Mouse (Mus musculus) midbrain, embryonic 15.5 days (tissue): ENCODE results near the gene Hcls1. TPM values are rescaled to one million over a fixed set of nuclear protein-coding genes. Genes with fewer than 3 reads are reported as not detected.

Experiments
- ATAC-seq: fragments of 200-750 bp; cut with Nextera tagmentation; replicated peaks from 2 replicates; pipeline ENCODE4 v1.8.0; 2017; ENCODE audit warnings: moderate TSS enrichment
- H3K27ac ChIP-seq: fragments of 300-500 bp; sonication (generic); 2 replicates; pipeline ENCODE4 v1.5.1; 2015; ENCODE audit warnings: mild to moderate bottlenecking, inconsistent platforms
- H3K27me3 ChIP-seq: fragments of 300-500 bp; sonication (generic); replicated peaks from 2 replicates; pipeline ENCODE4 v1.6.1; 2015; ENCODE audit warnings: inconsistent platforms
- H3K36me3 ChIP-seq: fragments of 300-500 bp; sonication (generic); replicated peaks from 2 replicates; pipeline ENCODE4 v1.6.1; 2015; ENCODE audit warnings: inconsistent platforms
- H3K4me1 ChIP-seq: fragments of 300-500 bp; sonication (generic); 2 replicates; pipeline ENCODE4 v1.6.1; 2015; ENCODE audit warnings: inconsistent platforms
- H3K4me2 ChIP-seq: fragments of 300-500 bp; sonication (generic); 2 replicates; pipeline ENCODE4 v1.6.1; 2015; ENCODE audit warnings: inconsistent platforms, mild to moderate bottlenecking, moderate library complexity
- H3K4me3 ChIP-seq: fragments of 300-500 bp; sonication (generic); 2 replicates; pipeline ENCODE4 v1.5.1; 2015; ENCODE audit warnings: mild to moderate bottlenecking, inconsistent platforms
- H3K9ac ChIP-seq: fragments of 300-500 bp; sonication (generic); 2 replicates; pipeline ENCODE4 v1.6.1; 2015; ENCODE audit warnings: mild to moderate bottlenecking, inconsistent platforms
- H3K9me3 ChIP-seq: fragments of 300-500 bp; sonication (generic); 2 replicates; pipeline ENCODE4 v1.6.1; 2016; ENCODE audit warnings: inconsistent platforms
- WGBS: fragments of 180-500 bp; shearing (Covaris S2); methylation state at CpG from one replicate; pipeline ENCODE4 v1.1.7; 2015; ENCODE audit warnings: mixed read lengths; 5-methylcytosine and 5-hydroxymethylcytosine counted together
- polyA plus RNA-seq: library from polyadenylated mRNA; unstranded; fragments of >200 nt; fragmentation: Nextera tagmentation; extraction: Ambion mirVana; gene quantifications from 2 replicates; pipeline ENCODE4 v1.2.1, GENCODE M21; 2015

The Hcls1 gene
- polyA plus RNA-seq, 1 experiment from 2014 or later: 2.1 TPM

DNA sequence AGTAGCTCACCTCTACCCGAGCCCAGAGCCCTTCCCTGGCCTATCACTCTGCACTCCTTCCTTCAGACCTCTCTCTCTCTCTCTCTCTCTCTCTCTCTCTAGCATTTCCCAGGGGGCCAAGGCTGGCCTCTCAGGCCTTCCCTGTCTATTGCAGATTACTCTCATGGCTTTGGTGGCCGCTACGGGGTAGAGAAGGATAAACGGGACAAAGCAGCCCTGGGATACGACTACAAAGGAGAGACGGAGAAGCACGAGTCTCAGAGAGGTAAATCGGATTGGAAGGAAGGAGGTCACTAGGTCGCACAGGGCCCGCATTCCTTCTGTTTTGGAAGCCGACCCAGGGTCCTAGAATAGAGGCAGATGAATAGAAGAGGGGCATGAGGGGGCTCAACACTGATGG lies 20.3 kb downstream of the Hcls1 start:
- H3K27ac ChIP-seq: no peak overlapping the region
- 18% methylated on average over 11 of the region's 11 CpGs for WGBS
- H3K9ac ChIP-seq: no peak overlapping the region
- H3K36me3 ChIP-seq: no peaks in the 10 kb centered on the region
- H3K9me3 ChIP-seq: no peaks in the 10 kb centered on the region
- ATAC-seq: no peak
- H3K4me3 ChIP-seq: no peak overlapping the region
- no peaks in the 10 kb centered on the region for H3K4me1 ChIP-seq
- H3K27me3 ChIP-seq: no peaks in the 10 kb centered on the region
- H3K4me2 ChIP-seq: no peak overlapping the region

DNA sequence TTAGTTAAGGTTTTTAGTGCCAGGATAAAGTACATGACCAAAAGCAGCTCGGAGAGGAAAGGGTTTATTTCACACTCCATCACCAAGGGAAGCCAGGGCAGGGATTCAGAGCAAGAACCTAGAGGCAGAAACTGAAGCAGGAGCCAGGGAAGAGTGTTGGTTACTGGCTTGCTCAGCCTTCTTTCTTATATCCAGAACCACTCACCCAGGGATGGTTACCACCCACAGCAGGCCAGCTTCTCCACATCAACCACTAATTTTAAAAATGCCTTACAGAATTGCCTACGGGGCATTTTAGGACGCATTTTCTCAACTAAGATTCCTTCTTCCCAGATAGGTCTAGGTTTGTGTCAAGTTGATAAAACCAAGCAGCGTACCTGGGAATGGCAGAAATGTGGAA lies 28.6 kb downstream of the Hcls1 start:
- Histone ChIP-seq H3K9me3 (no peaks in the 10 kb centered on the region), H3K4me1 (no peaks in the 10 kb centered on the region), H3K36me3 (no peaks in the 10 kb centered on the region), H3K4me3 (no peak overlapping the region), H3K9ac (no peak overlapping the region), H3K27me3 (no peaks in the 10 kb centered on the region), H3K4me2 (no peak overlapping the region), H3K27ac (no peak overlapping the region)
- WGBS: 91% methylated on average over 4 of the region's 4 CpGs
- ATAC-seq: no peak

DNA sequence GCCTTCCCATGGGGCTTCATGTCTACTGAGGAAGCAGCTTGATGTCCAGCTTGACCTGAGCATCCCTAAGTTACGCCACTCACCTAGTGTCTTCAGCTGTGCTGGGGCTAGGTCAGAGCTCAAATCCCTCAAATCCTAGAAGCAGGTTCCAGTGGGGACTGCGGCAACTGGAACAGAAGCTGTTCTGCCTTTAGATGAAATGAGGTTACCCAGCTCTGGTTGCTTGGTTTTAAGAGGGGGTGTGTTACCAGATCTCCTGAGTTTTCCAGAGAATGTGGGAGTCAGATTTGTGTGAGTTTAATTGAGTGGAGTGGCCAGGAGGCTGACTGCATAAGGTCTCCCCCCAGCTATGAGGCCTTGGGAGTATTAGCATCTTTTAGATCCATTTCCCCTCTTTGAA lies 44.3 kb downstream of the Hcls1 start:
- Histone ChIP-seq H3K9ac (no peak overlapping the region), H3K4me2 (no peak overlapping the region), H3K27ac (no peak overlapping the region), H3K4me1 (no peaks in the 10 kb centered on the region), H3K4me3 (no peak overlapping the region), H3K27me3 (no peaks in the 10 kb centered on the region), H3K36me3 (no peaks in the 10 kb centered on the region), H3K9me3 (no peaks in the 10 kb centered on the region)
- 95% methylated on average over 2 of the region's 2 CpGs for WGBS
- ATAC-seq: no peak

DNA sequence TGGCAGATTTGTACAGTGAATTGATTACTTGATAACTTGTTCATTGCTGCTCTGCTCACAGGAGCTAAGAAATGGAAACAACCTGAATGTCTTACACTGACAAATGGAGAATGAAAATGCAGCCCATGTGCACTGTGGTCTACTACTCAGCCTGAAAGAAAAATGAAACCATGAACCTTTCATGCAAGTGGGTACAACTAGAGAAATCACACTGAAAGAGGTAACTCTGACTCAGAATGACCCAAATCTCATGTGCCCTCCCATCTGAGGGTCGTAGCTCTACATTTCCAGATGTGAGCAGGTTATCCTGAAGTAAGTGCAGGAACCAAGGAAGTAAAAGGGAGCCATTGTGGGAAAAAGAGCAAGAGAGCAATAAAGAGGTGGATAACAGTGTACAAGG lies 49.0 kb downstream of the Hcls1 start:
- Histone ChIP-seq H3K36me3 (no peaks in the 10 kb centered on the region), H3K9ac (no peak overlapping the region), H3K27me3 (no peaks in the 10 kb centered on the region), H3K9me3 (no peaks in the 10 kb centered on the region), H3K27ac (no peak overlapping the region), H3K4me1 (no peaks in the 10 kb centered on the region), H3K4me3 (no peak overlapping the region), H3K4me2 (no peak overlapping the region)
- ATAC-seq: no peak
- WGBS: 80% methylated on average over 1 of the region's 1 CpGs

DNA sequence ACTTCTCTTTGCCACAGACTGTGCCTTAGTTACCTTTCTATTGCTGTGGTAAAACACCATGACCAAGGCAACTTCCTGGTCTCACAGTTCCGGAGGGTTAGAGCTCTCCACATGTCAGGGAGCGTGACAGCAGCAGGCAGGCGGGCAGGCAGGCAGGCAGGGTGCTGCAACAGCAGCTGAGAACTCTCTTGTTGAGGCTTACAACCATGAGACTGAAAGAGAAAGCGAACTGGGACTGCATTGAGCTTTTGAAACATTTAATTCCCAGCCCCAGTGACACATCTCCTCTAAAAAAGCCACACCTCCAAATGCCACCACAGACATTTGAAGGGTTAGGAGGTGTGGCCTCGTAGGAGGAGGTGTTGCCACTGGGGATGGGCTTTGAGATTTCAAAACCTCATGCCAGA lies 50.9 kb downstream of the Hcls1 start:
- ATAC-seq: no peak
- 76% methylated on average over 5 of the region's 5 CpGs for WGBS
- no peaks in the 10 kb centered on the region for H3K4me1 ChIP-seq
- H3K27me3 ChIP-seq: no peaks in the 10 kb centered on the region
- no peaks in the 10 kb centered on the region for H3K36me3 ChIP-seq
- H3K4me2 ChIP-seq: no peak overlapping the region
- no peak overlapping the region for H3K4me3 ChIP-seq
- no peak overlapping the region for H3K27ac ChIP-seq
- H3K9me3 ChIP-seq: no peaks in the 10 kb centered on the region
- no peak overlapping the region for H3K9ac ChIP-seq

DNA sequence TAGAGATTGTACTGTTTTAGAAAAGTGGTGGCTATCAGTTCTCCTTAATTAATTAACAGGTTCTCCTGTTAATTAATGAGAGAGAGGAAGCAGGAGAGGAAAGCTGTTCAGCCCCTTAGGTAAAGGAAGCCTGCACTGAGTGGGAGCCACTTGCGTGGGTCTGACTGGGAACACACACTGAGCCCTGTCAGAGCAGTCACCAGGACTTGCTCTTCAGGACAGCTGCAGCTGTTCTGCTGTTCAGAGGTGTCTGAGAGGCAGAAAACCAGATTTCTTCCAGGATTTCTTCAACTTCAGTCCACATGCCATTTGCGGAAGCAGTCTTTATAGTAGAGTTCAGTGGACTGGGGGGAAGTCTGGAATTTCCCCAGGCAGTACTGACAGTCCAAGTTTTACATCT lies 52.6 kb downstream of the Hcls1 start:
- H3K4me2 ChIP-seq: no peak overlapping the region
- no peaks in the 10 kb centered on the region for H3K36me3 ChIP-seq
- H3K9me3 ChIP-seq: no peaks in the 10 kb centered on the region
- H3K4me1 ChIP-seq: no peaks in the 10 kb centered on the region
- H3K9ac ChIP-seq: no peak overlapping the region
- no peak overlapping the region for H3K4me3 ChIP-seq
- H3K27me3 ChIP-seq: no peaks in the 10 kb centered on the region
- ATAC-seq: no peak
- no peak overlapping the region for H3K27ac ChIP-seq
- 80% methylated on average over 2 of the region's 2 CpGs for WGBS

DNA sequence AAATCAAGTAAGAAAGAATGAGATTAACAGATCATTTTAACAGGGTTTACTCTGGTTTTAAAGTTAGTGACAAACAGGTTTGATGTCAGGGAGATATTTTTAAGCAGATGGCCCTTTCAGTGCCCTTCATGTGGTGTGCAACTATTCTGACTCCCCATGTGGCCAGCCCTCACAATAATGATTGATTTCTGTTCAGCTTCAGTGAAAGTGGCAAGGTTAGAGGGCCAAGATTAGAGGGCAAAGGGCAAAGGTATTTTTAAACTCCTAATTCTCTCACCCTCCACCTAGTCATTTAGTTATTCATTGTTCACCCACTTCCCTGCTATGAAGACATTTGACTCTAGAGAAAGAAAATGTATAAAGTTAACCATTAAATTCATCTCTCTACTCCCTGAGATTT lies 53.3 kb downstream of the Hcls1 start:
- no peaks in the 10 kb centered on the region for H3K27me3 ChIP-seq
- no peaks in the 10 kb centered on the region for H3K4me1 ChIP-seq
- ATAC-seq: no peak
- no peak overlapping the region for H3K4me2 ChIP-seq
- no peaks in the 10 kb centered on the region for H3K9me3 ChIP-seq
- no peak overlapping the region for H3K27ac ChIP-seq
- no peak overlapping the region for H3K9ac ChIP-seq
- no peak overlapping the region for H3K4me3 ChIP-seq
- no peaks in the 10 kb centered on the region for H3K36me3 ChIP-seq

DNA sequence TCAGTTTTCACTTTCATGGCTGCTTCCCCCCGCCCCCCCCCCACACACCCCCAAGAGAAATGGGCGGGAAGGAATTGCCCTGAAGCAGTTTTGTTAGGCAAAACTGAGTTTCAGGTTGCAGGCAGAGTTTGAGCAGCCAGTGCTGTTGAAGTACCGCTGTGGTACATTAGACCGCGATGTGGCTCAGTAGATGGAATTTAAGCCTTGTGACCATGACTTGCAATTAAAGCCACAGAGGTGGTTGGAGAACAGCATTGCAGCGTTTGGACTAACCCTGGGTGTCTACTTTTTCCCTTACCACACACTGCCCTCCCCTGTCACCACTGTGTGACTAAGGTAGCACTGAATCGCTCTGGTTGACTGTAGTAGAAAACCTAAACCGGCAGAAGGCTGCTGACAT lies 54.7 kb downstream of the Hcls1 start:
- WGBS: 78% methylated on average over 8 of the region's 8 CpGs
- no peak overlapping the region for H3K27ac ChIP-seq

DNA sequence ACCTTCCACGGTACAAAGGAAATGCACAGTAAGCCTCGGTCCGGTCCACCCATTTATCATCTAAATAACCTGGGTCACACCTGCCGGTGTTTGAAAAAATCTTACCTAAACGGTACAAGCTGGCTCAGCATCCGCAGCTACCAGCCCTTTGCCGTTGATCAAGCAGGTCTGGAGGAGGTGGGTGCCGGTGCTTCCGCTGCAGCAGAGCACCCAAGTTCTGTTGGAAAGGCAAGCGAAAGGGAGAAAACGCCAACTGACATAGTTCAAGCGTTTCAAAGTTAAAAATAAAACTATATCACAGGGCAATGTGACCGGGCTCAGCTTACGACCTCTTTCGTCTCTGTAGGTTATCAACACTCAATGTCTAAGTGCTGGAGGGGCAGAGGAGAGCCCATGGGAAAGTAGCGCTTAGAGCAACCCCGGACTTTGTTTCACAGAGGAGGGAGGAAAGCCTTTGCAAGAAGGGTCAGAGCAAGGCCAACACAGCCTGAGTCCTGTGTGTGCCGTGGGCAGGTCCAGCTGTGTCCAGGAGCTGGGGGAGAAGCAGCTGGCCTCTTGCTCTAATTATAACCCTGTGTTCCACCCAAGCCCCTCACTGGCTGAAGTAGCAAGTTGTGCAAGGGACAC lies 55.3 kb downstream of the Hcls1 start, which contains the start of gene Fbxo40:
TSS of gene Fbxo40 (minus strand) at position 469 of the 627 bp plus-strand sequence.
- H3K9ac ChIP-seq: no peak within 1 kb of the TSS
- no peak for ATAC-seq
- no peak within 1 kb of the TSS for H3K4me2 ChIP-seq
- no peak within 1 kb of the TSS for H3K27ac ChIP-seq
- H3K27me3 ChIP-seq: no peaks in the 10 kb centered on the region
- H3K4me1 ChIP-seq: no peaks in the 10 kb centered on the region
- no peaks in the 10 kb centered on the region for H3K36me3 ChIP-seq
- 87% methylated on average over 18 of the region's 18 CpGs for WGBS
- no peak within 1 kb of the TSS for H3K4me3 ChIP-seq
- H3K9me3 ChIP-seq: no peaks in the 10 kb centered on the region

More for the DNA sequence above, 54.7 kb downstream of the Hcls1 start:
- Histone ChIP-seq H3K4me3 (no peak overlapping the region), H3K36me3 (no peaks in the 10 kb centered on the region), H3K4me1 (no peaks in the 10 kb centered on the region), H3K27me3 (no peaks in the 10 kb centered on the region), H3K9me3 (no peaks in the 10 kb centered on the region), H3K4me2 (no peak overlapping the region), H3K9ac (no peak overlapping the region)
- no peak for ATAC-seq

DNA sequence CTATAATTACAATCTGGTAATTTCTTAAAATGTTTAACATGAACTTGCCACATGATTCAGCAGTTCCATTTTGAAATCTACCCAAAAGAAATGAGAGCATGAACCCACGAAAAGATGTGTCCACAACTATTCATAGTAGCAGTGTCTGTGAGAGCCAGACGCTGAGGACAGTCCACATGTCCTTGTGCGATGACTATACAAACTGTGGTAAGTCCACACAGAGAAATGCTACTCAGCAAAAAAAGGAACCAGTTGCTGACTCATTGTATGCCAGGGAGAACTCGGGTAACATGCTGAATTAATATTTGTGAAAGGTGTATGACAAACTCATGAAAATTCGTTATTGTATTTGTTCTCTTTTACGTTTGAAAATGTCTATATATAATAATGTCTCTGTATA lies 62.9 kb downstream of the Hcls1 start:
- Histone ChIP-seq H3K4me3 (no peak overlapping the region), H3K4me2 (no peak overlapping the region), H3K4me1 (no peaks in the 10 kb centered on the region), H3K27ac (no peak overlapping the region), H3K27me3 (no peaks in the 10 kb centered on the region), H3K36me3 (no peaks in the 10 kb centered on the region), H3K9me3 (no peaks in the 10 kb centered on the region), H3K9ac (no peak overlapping the region)
- ATAC-seq: no peak
- WGBS: 89% methylated on average over 6 of the region's 6 CpGs

DNA sequence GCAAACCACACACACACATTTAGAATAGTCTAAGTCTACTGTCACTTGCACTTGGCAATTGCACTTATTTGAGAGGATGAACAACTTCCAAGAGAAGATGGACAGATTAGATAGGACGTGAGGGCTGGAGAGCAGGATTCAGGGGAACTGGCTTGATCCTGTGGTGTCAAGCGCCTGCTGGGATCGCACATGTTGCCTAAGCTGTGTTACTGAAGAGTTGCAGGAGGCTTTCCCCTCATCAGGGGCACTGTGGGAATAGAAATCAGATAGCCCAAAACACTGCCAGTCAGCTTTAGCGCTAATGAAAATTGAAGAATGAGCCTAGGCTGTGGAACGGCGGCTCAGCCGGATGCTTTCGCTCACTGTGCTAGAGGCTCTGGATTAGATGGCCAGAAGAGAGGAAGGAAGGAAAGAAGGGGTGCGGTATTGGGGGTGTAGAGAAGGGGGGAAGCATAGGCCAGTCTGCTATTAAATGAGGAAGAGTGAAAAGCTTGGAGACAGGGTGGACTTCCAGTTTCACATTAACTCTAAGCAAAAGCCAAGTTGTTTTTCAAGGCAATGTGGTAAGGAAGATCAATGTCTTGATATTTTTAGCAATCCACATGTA lies 64.7 kb downstream of the Hcls1 start:
- H3K4me1 ChIP-seq: no peaks in the 10 kb centered on the region
- no peak overlapping the region for H3K9ac ChIP-seq
- 85% methylated on average over 9 of the region's 9 CpGs for WGBS
- H3K4me2 ChIP-seq: no peak overlapping the region
- H3K27ac ChIP-seq: no peak overlapping the region
- H3K27me3 ChIP-seq: no peaks in the 10 kb centered on the region
- no peak for ATAC-seq
- no peak overlapping the region for H3K4me3 ChIP-seq
- H3K9me3 ChIP-seq: no peaks in the 10 kb centered on the region
- no peaks in the 10 kb centered on the region for H3K36me3 ChIP-seq

DNA sequence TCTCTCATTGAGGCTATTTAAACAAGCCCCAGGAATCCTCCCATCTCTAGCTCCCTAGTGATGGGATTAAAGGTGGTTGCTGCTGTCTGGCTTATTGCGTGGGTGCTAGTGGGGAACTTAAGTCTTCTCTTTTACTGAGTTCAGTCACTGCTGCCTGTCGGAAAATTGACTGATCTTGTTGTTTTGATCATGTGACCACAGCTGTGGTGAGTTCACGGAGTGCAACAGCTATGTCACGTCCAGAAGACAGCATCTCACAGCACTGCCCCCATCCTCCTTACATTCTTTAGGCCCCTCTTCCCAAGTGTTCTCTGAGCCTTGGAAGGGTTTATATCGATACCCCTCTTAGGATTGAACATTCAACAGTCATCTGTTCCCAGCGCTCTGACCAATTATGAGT lies 74.5 kb downstream of the Hcls1 start:
- Histone ChIP-seq H3K4me3 (no peak overlapping the region), H3K27me3 (no peaks in the 10 kb centered on the region), H3K36me3 (no peaks in the 10 kb centered on the region), H3K4me2 (no peak overlapping the region), H3K27ac (no peak overlapping the region), H3K4me1 (peaks cover 19% of the 10 kb centered on the region), H3K9me3 (no peaks in the 10 kb centered on the region), H3K9ac (no peak overlapping the region)
- no peak for ATAC-seq
- WGBS: 68% methylated on average over 6 of the region's 6 CpGs

DNA sequence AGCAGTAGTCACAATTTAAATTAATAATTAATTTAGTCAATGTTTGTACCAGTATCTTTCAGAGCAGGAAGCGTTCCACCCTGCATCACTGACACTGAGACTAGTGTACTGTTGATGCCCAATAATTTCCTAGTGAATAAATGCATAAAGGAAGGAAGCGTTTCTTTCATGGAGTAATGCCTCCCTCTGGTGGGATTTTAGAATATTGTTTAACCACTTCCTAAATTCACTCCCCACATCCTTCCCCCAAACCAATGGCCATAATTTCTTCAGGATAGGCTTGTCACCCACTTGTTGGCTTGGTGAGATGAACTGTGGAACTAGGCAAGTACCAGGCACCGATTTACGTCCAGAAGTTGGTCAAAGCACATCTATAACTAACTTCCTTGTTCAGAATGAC lies 75.6 kb downstream of the Hcls1 start:
- Histone ChIP-seq H3K9ac (no peak overlapping the region), H3K4me3 (no peak overlapping the region), H3K27me3 (no peaks in the 10 kb centered on the region), H3K36me3 (no peaks in the 10 kb centered on the region), H3K9me3 (no peaks in the 10 kb centered on the region), H3K27ac (no peak overlapping the region), H3K4me1 (peaks cover 19% of the 10 kb centered on the region), H3K4me2 (peak overlapping the region; percentile 96; the same call in 1 of the 2 replicates)
- ATAC-seq: peak; percentile 59
- 56% methylated on average over 4 of the region's 4 CpGs for WGBS
